Mouse (Mus musculus) hematopoietic stem cell, adult 5-6 weeks (primary cell): ENCODE results near the gene Gabpa. TPM values are rescaled to one million over a fixed set of nuclear protein-coding genes. Genes with fewer than 3 reads are reported as not detected.

Source experiments
- ATAC-seq, 2 experiments: fragments of 125-278 bp in 1 of 2; replicated peaks in 1 of 2; 2 replicates each; pipeline ENCODE4 v1.8.0; 2016 to 2017; ENCODE audit warnings: inconsistent platforms in 2 of 2, mild to moderate bottlenecking in 2 of 2, moderate number of reproducible peaks in 2 of 2, low read depth in 1 of 2, moderate TSS enrichment in 1 of 2; ENCODE audit not compliant: low FRiP score in 2 of 2, poor library complexity in 2 of 2, severe bottlenecking in 2 of 2, insufficient read depth in 1 of 2, low TSS enrichment in 1 of 2
- total RNA-seq: library from RNA; stranded (forward); fragments of 172-1452, 232-1000 nt; gene quantifications from 2 replicates; pipeline ENCODE4 v1.2.3, GENCODE M21; 2017

The Gabpa gene
- total RNA-seq, 1 experiment from 2014 or later, result 87.7 TPM

- ATAC-seq, result peak in 1 of 2 experiments; percentile 3; a peak in 1 of 4 replicates
These were observed 707 bp downstream of the Gabpa start, which contains the start of gene Atp5j for GRCm38 (mm10) chr16:84835441-84835822. TSS of gene Atp5j (minus strand) at chr16:84835625.

GRCm38 (mm10) chr16:84835823-84836743 is 1.4 kb downstream of the Gabpa start:
- peak in 1 of 2 experiments; percentile 6; a peak in 2 of 4 replicates for ATAC-seq

- no peak for ATAC-seq
These were observed 3.9 kb downstream of the Gabpa start for GRCm38 (mm10) chr16:84838576-84838975.

GRCm38 (mm10) chr16:84853492-84853891 is 18.8 kb downstream of the Gabpa start:
- ATAC-seq, result no peak

- ATAC-seq, result no peak
These were observed 29.9 kb downstream of the Gabpa start for GRCm38 (mm10) chr16:84864656-84865055.

- no peak for ATAC-seq
These were observed 39.1 kb downstream of the Gabpa start for GRCm38 (mm10) chr16:84873805-84874204.

GRCm38 (mm10) chr16:84875012-84875717 is 40.4 kb downstream of the Gabpa start:
- no peak for ATAC-seq

- ATAC-seq, result no peak
These were observed 41.0 kb downstream of the Gabpa start for GRCm38 (mm10) chr16:84875718-84876035.

- ATAC-seq, result no peak
These were observed 41.4 kb downstream of the Gabpa start for GRCm38 (mm10) chr16:84876082-84876481.

GRCm38 (mm10) chr16:84879146-84879545 is 44.4 kb downstream of the Gabpa start:
- peak; percentile 72 to 97 for ATAC-seq

GRCm38 (mm10) chr16:84881168-84881567 is 46.4 kb downstream of the Gabpa start:
- ATAC-seq, result no peak

- no peak for ATAC-seq
These were observed 47.1 kb downstream of the Gabpa start for GRCm38 (mm10) chr16:84881754-84882321.

GRCm38 (mm10) chr16:84884572-84884971 is 49.8 kb downstream of the Gabpa start:
- ATAC-seq, result no peak; a peak in 1 of 4 replicates

- no peak for ATAC-seq
These were observed 68.3 kb downstream of the Gabpa start for GRCm38 (mm10) chr16:84902995-84903394.

- ATAC-seq, result no peak
These were observed 76.9 kb downstream of the Gabpa start for GRCm38 (mm10) chr16:84911477-84912165.
